Mouse (Mus musculus): ENCODE results near the gene Slc29a3. TPM values are rescaled to one million over a fixed set of nuclear protein-coding genes. Genes with fewer than 3 reads are reported as not detected.
A peak's percentile ranks its signal among the peaks of the same experiment; 100 is the strongest.
"Not testable (repeated sequence)": the region's sequence is repeated elsewhere in the genome, so short reads cannot be mapped to it uniquely, and the experiment has no call there.

Slc29a3 gene
- total RNA-seq, 1 experiment from 2014 or later, result 14.3 TPM

GRCm38 (mm10) chr10:60767400-60767799 is 14.8 kb upstream of the Slc29a3 start:
- DNase-seq, result no peak

GRCm38 (mm10) chr10:60762126-60762525 is 9.5 kb upstream of the Slc29a3 start:
- DNase-seq, result no peak

GRCm38 (mm10) chr10:60760377-60760776 is 7.8 kb upstream of the Slc29a3 start:
- peak; percentile 95 for DNase-seq

GRCm38 (mm10) chr10:60756992-60757391 is 4.4 kb upstream of the Slc29a3 start:
- DNase-seq, result peak; percentile 72

- no peak for DNase-seq
Observed at GRCm38 (mm10) chr10:60756146-60756545, 3.6 kb upstream of the Slc29a3 start.

GRCm38 (mm10) chr10:60753941-60754340 is 1.3 kb upstream of the Slc29a3 start:
- no peak for DNase-seq

- peak; percentile 30 for DNase-seq
Observed at GRCm38 (mm10) chr10:60753261-60753660, 667 bp upstream of the Slc29a3 start.

- DNase-seq, result no peak
Observed at GRCm38 (mm10) chr10:60747667-60748212, 4.9 kb downstream of the Slc29a3 start.

GRCm38 (mm10) chr10:60746512-60746911 is 6.1 kb downstream of the Slc29a3 start:
- DNase-seq, result no peak

GRCm38 (mm10) chr10:60744543-60745290 is 7.9 kb downstream of the Slc29a3 start:
- DNase-seq, result no peak

GRCm38 (mm10) chr10:60743681-60744080 is 8.9 kb downstream of the Slc29a3 start:
- DNase-seq, result no peak

GRCm38 (mm10) chr10:60742942-60743341 is 9.7 kb downstream of the Slc29a3 start:
- DNase-seq, result peak; percentile 55

- DNase-seq, result not testable (repeated sequence)
Observed at GRCm38 (mm10) chr10:60742296-60742695, 10.3 kb downstream of the Slc29a3 start.

GRCm38 (mm10) chr10:60741435-60741834 is 11.2 kb downstream of the Slc29a3 start:
- no peak for DNase-seq

GRCm38 (mm10) chr10:60739619-60740363 is 12.8 kb downstream of the Slc29a3 start:
- no peak for DNase-seq

- no peak for DNase-seq
Observed at GRCm38 (mm10) chr10:60737886-60738640, 14.5 kb downstream of the Slc29a3 start.

- DNase-seq, result peak; percentile 82
Observed at GRCm38 (mm10) chr10:60737169-60737728, 15.3 kb downstream of the Slc29a3 start.

- no peak for DNase-seq
Observed at GRCm38 (mm10) chr10:60735737-60736136, 16.9 kb downstream of the Slc29a3 start.

GRCm38 (mm10) chr10:60733471-60733870 is 19.1 kb downstream of the Slc29a3 start:
- no peak for DNase-seq

GRCm38 (mm10) chr10:60732397-60732861 is 20.2 kb downstream of the Slc29a3 start:
- DNase-seq, result peak; percentile 71

GRCm38 (mm10) chr10:60731742-60732141 is 20.9 kb downstream of the Slc29a3 start:
- DNase-seq, result no peak

- DNase-seq, result no peak
Observed at GRCm38 (mm10) chr10:60727301-60727700, 25.3 kb downstream of the Slc29a3 start.

Measured in adrenal gland, postnatal 14 days (tissue).